Mouse (Mus musculus): ENCODE measurements around the gene Rasgef1b. TPM values are rescaled to one million over a fixed set of nuclear protein-coding genes. Genes with fewer than 3 reads are reported as not detected.

Rasgef1b gene
- 100 to 1,000 TPM; 144 to 170 TPM for total RNA-seq (2023)

GRCm38 (mm10) chr5:99728649-99729212 lies at the start of gene Rasgef1b:
Rasgef1b (minus strand) TSS chr5:99729065.

Other genes with a start within 250 kb of the Rasgef1b start
- gene Vamp9, start 177.2 kb upstream of the Rasgef1b start, total RNA-seq (2023) = not detected
- gene Hnrnpd, start 249.9 kb upstream of the Rasgef1b start, total RNA-seq (2023) = 100 to 1,000 TPM; 213 to 250 TPM
- 1 to 10 TPM; 1.2 to 1.3 TPM for gene 4930524J08Rik, start 250.0 kb upstream of the Rasgef1b start, total RNA-seq (2023)

Data from monocyte, adult 59 days (primary cell).